Mouse (Mus musculus) heart, adult 2 months (tissue): ENCODE data around the gene Pou6f2.

Experiments
- CTCF ChIP-seq: fragments of 200-600 bp; IDR thresholded peaks from 2 replicates; pipeline ENCODE4 v1.8.1; 2022; ENCODE audit warnings: antibody characterized with exemption, mild to moderate bottlenecking, moderate library complexity
- POLR2A ChIP-seq: fragments of 200-500 bp; IDR thresholded peaks from 2 replicates; pipeline ENCODE4 v1.6.1; 2011; ENCODE audit warnings: mild to moderate bottlenecking, low read depth, low read length, control low read depth; ENCODE audit not compliant: insufficient read depth

GRCm38 (mm10) chr13:18172334-18172733, 225.2 kb downstream of the Pou6f2 start:
- TF ChIP-seq POLR2A (no peak), CTCF (no peak)
